Mouse (Mus musculus) brain, embryonic 14.5 days (tissue): ENCODE data around the gene Rnase9.

ENCODE experiments used
- CTCF ChIP-seq: fragments of 200-500 bp; IDR thresholded peaks from 2 replicates; pipeline ENCODE4 v1.5.1; 2012; ENCODE audit warnings: inconsistent platforms, mild to moderate bottlenecking, moderate library complexity, borderline replicate concordance; ENCODE audit not compliant: insufficient read depth, insufficient read length; ENCODE audit errors: extremely low read depth
- POLR2A ChIP-seq: fragments of 200-500 bp; IDR thresholded peaks from 2 replicates; pipeline ENCODE4 v1.6.1; 2012; ENCODE audit warnings: mild to moderate bottlenecking, inconsistent platforms, borderline replicate concordance; ENCODE audit not compliant: poor library complexity, insufficient read depth, insufficient read length, severe bottlenecking; ENCODE audit errors: extremely low read depth

DNA sequence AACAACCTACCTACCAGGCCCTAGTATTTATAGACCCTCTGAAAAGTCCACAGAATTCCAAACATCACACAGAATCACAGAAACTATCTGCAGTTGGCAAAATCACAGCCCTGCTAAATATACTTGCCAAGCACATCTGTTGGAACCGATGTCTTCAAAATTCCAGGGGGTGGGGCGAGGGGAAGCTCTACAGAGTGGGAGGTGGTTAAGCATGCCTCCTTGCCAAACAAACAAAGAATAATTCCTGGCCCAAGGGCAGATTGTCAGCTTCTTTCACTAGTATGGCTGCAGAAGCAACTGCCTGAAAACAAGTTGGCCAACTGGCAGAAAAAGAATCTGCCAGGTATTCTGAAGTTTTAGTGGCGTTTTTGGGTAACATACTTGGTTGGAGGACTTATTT lies 24.4 kb downstream of the Rnase9 start:
- TF ChIP-seq CTCF = no peak
- no peak for TF ChIP-seq POLR2A
